ENCODE assay signal across 8 mouse cellular contexts in the genomic region with DNA sequence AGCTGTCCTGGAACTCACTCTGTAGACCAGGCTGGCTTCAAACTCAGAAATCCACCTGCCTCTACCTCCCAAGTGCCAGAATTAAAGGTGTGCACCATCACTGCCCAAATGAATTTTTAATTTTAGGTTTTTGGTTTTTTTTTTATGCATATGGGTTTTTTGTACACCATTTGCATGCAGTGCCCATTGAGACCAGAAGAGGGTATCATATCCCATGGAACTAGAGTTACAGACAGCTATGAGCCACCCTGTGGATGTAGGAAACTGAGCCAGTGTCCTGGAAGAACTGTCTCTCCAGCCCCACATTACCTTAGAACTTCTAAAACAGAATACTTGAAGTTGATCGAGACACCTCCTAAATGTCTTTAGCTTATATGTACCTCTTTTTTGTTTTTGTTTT. TPM values are rescaled to one million over a fixed set of nuclear protein-coding genes. Genes with fewer than 3 reads are reported as not detected.
DNase-seq lines count a peak whose midpoint lies in the region; ATAC-seq and TF ChIP-seq lines count a peak whose summit lies in the region.

No protein-coding gene starts in this region.

- peak; percentile 62 for TF ChIP-seq CTCF in liver, postnatal 0 days (IDR thresholded peaks at IDR 0.05; ENCODE audit: low read depth)

- no peak for ATAC-seq in forebrain, embryonic 14.5 days
- ATAC-seq in forebrain, embryonic 13.5 days = no peak
- ATAC-seq in liver, postnatal 0 days = no peak
- no peak for ATAC-seq in liver, embryonic 11.5 days (replicated peaks; ENCODE audit: low FRiP score)
- ATAC-seq in neutrophil, adult 5-6 weeks (ENCODE audit: extremely low read depth, insufficient number of reproducible peaks, low FRiP score, poor library complexity, severe bottlenecking) = 0 out of 2 replicates have a peak, but pooled peaks have one; percentile 45
- no peak for ATAC-seq in erythroid progenitor cell, adult 5-6 weeks (replicated peaks; ENCODE audit: low FRiP score, poor library complexity, severe bottlenecking)

- DNase-seq in forebrain, embryonic 14.5 days (ENCODE audit: low spot score) = peak; percentile 36
- no peak for DNase-seq in liver, postnatal 0 days
- no peak for DNase-seq in liver, embryonic 11.5 days (ENCODE audit: low spot score)
- DNase-seq in ZHBTc4 (ENCODE audit: low read depth, low spot score) = peak; percentile 33
- DNase-seq in frontal cortex, postnatal 10 days (ENCODE audit: low spot score in 2 of 2) = no peak

- H3K9me3 ChIP-seq in forebrain, embryonic 14.5 days (replicated peaks; ENCODE audit: control insufficient read depth, low read length) = no peaks in the 10 kb centered on the region
- H3K9me3 ChIP-seq in forebrain, embryonic 13.5 days (replicated peaks) = no peaks in the 10 kb centered on the region
- no peaks in the 10 kb centered on the region for H3K9me3 ChIP-seq in liver, postnatal 0 days (ENCODE audit: low read length)
- H3K9me3 ChIP-seq in liver, embryonic 11.5 days (ENCODE audit: control insufficient read depth, low read length) = no peaks in the 10 kb centered on the region

- H3K36me3 ChIP-seq in forebrain, embryonic 14.5 days (ENCODE audit: control insufficient read depth, insufficient read depth, low read length) = peaks cover 61% of the 10 kb centered on the region
- H3K36me3 ChIP-seq in forebrain, embryonic 13.5 days (ENCODE audit: poor library complexity, severe bottlenecking) = peaks cover 78% of the 10 kb centered on the region
- H3K36me3 ChIP-seq in liver, postnatal 0 days (replicated peaks; ENCODE audit: insufficient read depth, low read length) = peaks cover 45% of the 10 kb centered on the region
- H3K36me3 ChIP-seq in liver, embryonic 11.5 days (ENCODE audit: control insufficient read depth, insufficient read depth, low read length) = peaks cover 19% of the 10 kb centered on the region

- no peak overlapping the region for H3K9ac ChIP-seq in forebrain, embryonic 14.5 days (ENCODE audit: low read length)
- no peak overlapping the region for H3K9ac ChIP-seq in forebrain, embryonic 13.5 days
- H3K9ac ChIP-seq in liver, postnatal 0 days (replicated peaks) = no peak overlapping the region
- H3K9ac ChIP-seq in liver, embryonic 11.5 days (ENCODE audit: low read depth, low read length) = no peak overlapping the region

- no peak overlapping the region for H3K4me2 ChIP-seq in forebrain, embryonic 14.5 days (ENCODE audit: low read length)
- H3K4me2 ChIP-seq in forebrain, embryonic 13.5 days = no peak overlapping the region
- no peak overlapping the region for H3K4me2 ChIP-seq in liver, postnatal 0 days (ENCODE audit: low read depth, low read length)
- no peak overlapping the region for H3K4me2 ChIP-seq in liver, embryonic 11.5 days

- no peaks in the 10 kb centered on the region for H3K4me1 ChIP-seq in forebrain, embryonic 14.5 days (ENCODE audit: control insufficient read depth, insufficient read depth, low read length)
- H3K4me1 ChIP-seq in forebrain, embryonic 13.5 days = no peaks in the 10 kb centered on the region
- no peaks in the 10 kb centered on the region for H3K4me1 ChIP-seq in liver, postnatal 0 days (ENCODE audit: insufficient read depth)
- no peaks in the 10 kb centered on the region for H3K4me1 ChIP-seq in liver, embryonic 11.5 days (replicated peaks; ENCODE audit: control insufficient read depth, insufficient read depth, low read length)

- H3K27ac ChIP-seq in forebrain, embryonic 14.5 days (ENCODE audit: low read depth, low read length) = no peak overlapping the region
- H3K27ac ChIP-seq in forebrain, embryonic 13.5 days = no peak overlapping the region
- no peak overlapping the region for H3K27ac ChIP-seq in liver, postnatal 0 days (ENCODE audit: low read depth)
- H3K27ac ChIP-seq in liver, embryonic 11.5 days (ENCODE audit: low read depth, low read length) = no peak overlapping the region

- H3K4me3 ChIP-seq in forebrain, embryonic 14.5 days (ENCODE audit: low read depth, low read length) = no peak overlapping the region
- no peak overlapping the region for H3K4me3 ChIP-seq in forebrain, embryonic 13.5 days
- H3K4me3 ChIP-seq in liver, postnatal 0 days (ENCODE audit: low read depth, low read length) = no peak overlapping the region
- no peak overlapping the region for H3K4me3 ChIP-seq in liver, embryonic 11.5 days (ENCODE audit: low read depth, low read length)

- no peak for TF ChIP-seq EP300 in liver, postnatal 0 days (IDR thresholded peaks at IDR 0.05; ENCODE audit: low read depth)

- no peaks in the 10 kb centered on the region for H3K27me3 ChIP-seq in forebrain, embryonic 14.5 days (replicated peaks; ENCODE audit: control insufficient read depth, insufficient read depth, low read length)
- H3K27me3 ChIP-seq in forebrain, embryonic 13.5 days = no peaks in the 10 kb centered on the region
- no peaks in the 10 kb centered on the region for H3K27me3 ChIP-seq in liver, postnatal 0 days (ENCODE audit: insufficient read depth, low read length)
- H3K27me3 ChIP-seq in liver, embryonic 11.5 days (replicated peaks; ENCODE audit: control insufficient read depth, insufficient read depth, low read length) = no peaks in the 10 kb centered on the region

- 100% methylated on average over 1 of the region's 1 CpGs for WGBS in forebrain, embryonic 14.5 days
- 97% methylated on average over 1 of the region's 1 CpGs for WGBS in forebrain, embryonic 13.5 days
- WGBS in liver, postnatal 0 days (ENCODE audit: insufficient replicate concordance) = 74% methylated on average over 1 of the region's 1 CpGs
- 83% methylated on average over 1 of the region's 1 CpGs for WGBS in liver, embryonic 11.5 days

RNA-seq across cellular contexts. Expression of a gene that starts 16.5 kb away (rescaled TPM):
- polyA plus RNA-seq in forebrain, embryonic 14.5 days (2014; fragmentation: Nextera tagmentation; extraction: Ambion mirVana) = 50.7 and 57.9 TPM in 2 replicates
- polyA plus RNA-seq in forebrain, embryonic 13.5 days (2015; fragmentation: Nextera tagmentation; extraction: Ambion mirVana) = 81.0 and 84.5 TPM in 2 replicates
- 13.6 and 15.3 TPM in 2 replicates for polyA plus RNA-seq in liver, postnatal 0 days (2015; fragmentation: Nextera tagmentation; extraction: Ambion mirVana)
- polyA plus RNA-seq in liver, embryonic 11.5 days (2014; fragmentation: Nextera tagmentation; extraction: Ambion mirVana) = 35.7 and 37.3 TPM in 2 replicates
- 31.7 and 41.9 TPM in 2 replicates for total RNA-seq in neutrophil, adult 5-6 weeks (2017)
- total RNA-seq in erythroid progenitor cell, adult 5-6 weeks (2015; ENCODE audit: low replicate concordance) = 2.1 and 3.6 TPM in 2 replicates
- 3.6 and 7.3 TPM in 2 replicates for total RNA-seq in erythroid progenitor cell, adult 5-6 weeks (2017; ENCODE audit: low replicate concordance)

RNA-seq across cellular contexts. Expression of a gene that starts 54.2 kb away (rescaled TPM):
- polyA plus RNA-seq in forebrain, embryonic 14.5 days (2014; fragmentation: Nextera tagmentation; extraction: Ambion mirVana) = 32.6 and 41.3 TPM in 2 replicates
- 30.9 and 37.3 TPM in 2 replicates for polyA plus RNA-seq in forebrain, embryonic 13.5 days (2015; fragmentation: Nextera tagmentation; extraction: Ambion mirVana)
- polyA plus RNA-seq in liver, postnatal 0 days (2015; fragmentation: Nextera tagmentation; extraction: Ambion mirVana) = 9.2 and 9.9 TPM in 2 replicates
- polyA plus RNA-seq in liver, embryonic 11.5 days (2014; fragmentation: Nextera tagmentation; extraction: Ambion mirVana) = 34.4 and 36.3 TPM in 2 replicates
- 18.4 and 22.6 TPM in 2 replicates for total RNA-seq in neutrophil, adult 5-6 weeks (2017)
- 1.1 and 1.7 TPM in 2 replicates for total RNA-seq in erythroid progenitor cell, adult 5-6 weeks (2015; ENCODE audit: low replicate concordance)
- 1.7 TPM in 1 of 2 replicates, not detected in the other for total RNA-seq in erythroid progenitor cell, adult 5-6 weeks (2017; ENCODE audit: low replicate concordance)

Comparison
In these comparisons a context has a peak if more than half of its experiments do, and no peak if none do; other contexts are left out.
1. DNase-seq: peak in forebrain, embryonic 14.5 days (single experiment) and ZHBTc4 (single experiment); none in liver, postnatal 0 days (single experiment), liver, embryonic 11.5 days (single experiment) and frontal cortex, postnatal 10 days (0 of 2).